Mouse (Mus musculus) liver, postnatal 0 days (tissue): ENCODE measurements at regions not wholly inside any gene's neighbourhood (a gene's known extent, or its start where the extent isn't known, plus 50 kb on each side); places are given as distances from the start of the nearest gene placed in this dataset.

Experiments used
- CTCF ChIP-seq: sonication (generic); IDR thresholded peaks from 2 replicates; pipeline ENCODE4 v1.5.1; 2016; ENCODE audit warnings: antibody characterized with exemption, low read depth
- EP300 ChIP-seq: IDR thresholded peaks from 2 replicates; pipeline ENCODE4 v1.6.1; 2016; ENCODE audit warnings: antibody characterized with exemption, low read depth, mild to moderate bottlenecking

GRCm38 (mm10) chr17:47210441-47211196 is 158.1 kb upstream of the Mrps10 start:
- TF ChIP-seq CTCF = no peak
- TF ChIP-seq EP300 = no peak
